Mouse (Mus musculus): ENCODE results near the gene Ftcd.

GRCm38 (mm10) chr10:76554061-76554460 is 21.4 kb upstream of the Ftcd start:
- TF ChIP-seq POLR2A (IDR thresholded peaks at IDR 0.05; ENCODE audit: borderline replicate concordance, extremely low read depth, low read depth, low read length) (no peak), CTCF (IDR thresholded peaks at IDR 0.05; ENCODE audit: insufficient read depth, low read length) (no peak)

Measured in lung, adult 2 months (tissue).